Mouse (Mus musculus) lung, postnatal 0 days (tissue): ENCODE results near the gene Fbxl21.

Experiments
- CTCF ChIP-seq: IDR thresholded peaks from 2 replicates; pipeline ENCODE4 v1.5.1; 2016; ENCODE audit warnings: antibody characterized with exemption, mild to moderate bottlenecking
- EP300 ChIP-seq: IDR thresholded peaks from 2 replicates; pipeline ENCODE4 v1.6.1; 2016; ENCODE audit warnings: antibody characterized with exemption, mild to moderate bottlenecking, control low read depth

- TF ChIP-seq CTCF = no peak
- no peak for TF ChIP-seq EP300
Measured at GRCm38 (mm10) chr13:56575074-56575473, 52.8 kb downstream of the Fbxl21 start.
